Mouse (Mus musculus) regulatory T cell (primary cell): ENCODE results near the gene Adgrg3.

Experiments
- in situ Hi-C: fragments of 300-600 bp; cut with MboI, MseI; formaldehyde crosslinking; loops from one replicate; pipeline ENCODE4 v1.15.1; 2025; ENCODE audit warnings: high pct_unique_total_duplicates

The Adgrg3 gene

DNA sequence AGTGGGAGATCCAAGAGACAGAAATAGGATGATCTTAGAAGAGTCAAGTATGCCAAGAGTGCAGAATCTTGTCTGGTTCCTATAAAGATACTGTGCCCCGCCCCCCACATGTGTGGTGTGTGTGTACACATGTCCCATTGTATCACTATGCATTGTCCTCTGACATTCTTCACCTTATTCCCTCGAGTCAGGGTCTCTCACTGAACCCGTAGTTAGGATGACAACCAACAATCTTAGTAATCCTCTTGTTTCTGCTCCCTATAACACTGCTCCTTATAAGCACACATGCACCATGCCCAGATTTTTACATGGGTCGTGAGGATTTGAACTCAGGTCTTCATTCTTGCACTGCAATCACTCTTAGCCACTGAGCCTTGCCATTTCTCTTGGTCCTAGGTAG, 61.8 kb downstream of the Adgrg3 start:
- in situ Hi-C loops, result no loop called here

DNA sequence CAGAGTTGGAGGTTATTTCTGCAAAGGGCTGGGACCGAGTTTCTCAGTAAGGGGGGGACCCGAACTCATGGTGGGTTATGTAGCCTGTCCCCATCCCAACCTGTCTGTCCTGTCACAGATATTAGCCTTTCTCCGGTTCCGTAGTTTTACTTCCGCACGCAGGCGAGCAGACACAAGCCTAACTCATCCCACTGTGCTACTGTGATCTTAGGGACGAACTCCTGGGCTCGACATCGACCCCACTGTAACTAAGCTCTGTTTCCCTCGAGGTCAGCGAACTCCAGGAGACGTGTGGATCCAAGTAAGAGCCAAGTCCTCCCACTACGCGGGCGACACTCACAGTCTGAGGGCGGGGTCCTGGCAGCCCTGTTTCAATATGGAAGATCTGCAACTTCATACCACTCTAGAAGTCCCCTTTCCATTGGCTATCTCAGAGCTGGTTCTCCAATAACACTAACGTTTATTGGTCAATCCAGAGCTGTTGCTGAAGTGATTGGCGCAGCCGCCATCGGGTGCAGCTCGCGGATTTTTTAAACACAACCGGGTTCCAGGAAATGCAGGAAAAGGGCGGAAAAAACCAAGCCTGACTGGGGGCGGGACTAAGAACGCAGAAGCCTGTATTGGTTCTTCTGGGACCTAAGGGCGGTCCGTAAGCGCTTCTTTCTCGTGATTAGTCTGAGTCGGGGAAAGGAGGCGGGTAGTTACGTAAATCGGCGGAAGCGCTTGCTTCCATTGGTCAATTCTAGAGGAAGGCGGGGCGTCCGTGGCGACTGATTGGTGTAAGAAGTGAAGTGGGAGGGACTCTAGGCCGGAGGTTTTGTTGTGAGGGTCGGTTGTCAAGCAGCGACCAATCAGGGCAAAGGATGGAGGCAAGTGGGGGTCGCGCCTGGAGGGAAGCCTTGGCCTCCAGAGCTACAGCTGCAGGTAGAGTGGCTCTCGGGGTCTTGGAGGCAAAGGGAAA, 63.2 kb downstream of the Adgrg3 start, which contains the start of gene Katnb1:
Gene Katnb1 (plus strand): TSS at position 806 of the 961 bp plus-strand sequence.
- in situ Hi-C loops, result loop anchor here (10.0 kb wide), 1 partner anchor 724 kb away; the partner anchor contains the start of gene Cnot1

GRCm38 (mm10) chr8:95081650-95082049, 64.2 kb downstream of the Adgrg3 start:
- in situ Hi-C loops, result loop anchor here (10.0 kb wide), 1 partner anchor 723 kb away; the partner anchor contains the start of gene Cnot1

DNA sequence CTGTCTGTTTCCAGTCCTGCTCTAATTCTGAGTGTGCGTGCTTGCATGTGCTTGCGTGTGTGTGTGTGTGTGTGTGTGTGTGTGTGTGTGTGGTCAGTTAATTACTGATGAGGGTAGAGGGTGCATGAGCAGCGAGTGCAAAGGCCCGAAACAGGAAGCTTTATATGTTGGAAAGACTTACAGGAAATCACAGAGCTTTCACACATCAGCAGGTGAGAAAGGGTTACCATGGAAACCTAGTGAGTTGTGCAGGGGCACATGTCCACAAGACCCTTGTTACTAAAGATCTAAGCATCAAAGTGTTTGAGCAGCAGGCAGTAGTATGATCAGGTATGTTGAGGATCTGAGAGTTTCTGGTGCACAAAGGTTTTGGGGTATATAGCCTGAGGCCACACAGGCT, 66.8 kb downstream of the Adgrg3 start:
- in situ Hi-C loops, result loop anchor here (10.0 kb wide), 1 partner anchor 721 kb away; the partner anchor contains the start of gene Cnot1

- in situ Hi-C loops, result loop anchor here (10.0 kb wide), 1 partner anchor 720 kb away; the partner anchor contains the start of gene Cnot1
Measured at GRCm38 (mm10) chr8:95084744-95085431, 67.4 kb downstream of the Adgrg3 start.

GRCm38 (mm10) chr8:95085432-95086141, 68.1 kb downstream of the Adgrg3 start:
- in situ Hi-C loops, result loop anchor here (10.0 kb wide), 1 partner anchor 719 kb away; the partner anchor contains the start of gene Cnot1

DNA sequence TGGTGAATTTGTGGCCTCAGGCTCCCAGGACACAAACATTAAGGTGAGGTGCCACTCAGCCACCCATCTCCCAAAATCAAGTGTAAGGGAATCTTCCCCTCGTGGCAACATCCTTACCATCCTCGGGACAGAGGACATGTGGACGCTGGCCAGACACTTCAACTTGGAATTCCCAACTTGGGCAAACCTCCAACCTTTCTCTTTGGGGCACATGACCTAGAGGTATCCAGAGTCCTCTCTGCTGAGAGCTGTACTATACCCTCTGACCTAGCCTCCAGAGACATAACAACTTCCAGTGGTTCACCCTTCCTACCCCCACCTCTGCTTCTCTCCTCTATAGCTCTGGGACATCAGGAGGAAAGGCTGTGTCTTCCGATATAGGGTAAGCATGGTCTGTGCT, 76.1 kb downstream of the Adgrg3 start:
- in situ Hi-C loops, result no loop called here
